Mouse (Mus musculus): ENCODE data around the gene Kif1b.

Gene Kif1b

GRCm38 (mm10) chr4:149264895-149265294, 42.6 kb downstream of the Kif1b start:
- no peaks in the 10 kb centered on the region for H3K36me3 ChIP-seq (ENCODE audit: control insufficient read depth, insufficient read depth, low read length, poor library complexity, severe bottlenecking)
- H3K27me3 ChIP-seq (ENCODE audit: control insufficient read depth, insufficient read depth, low read length, poor library complexity, severe bottlenecking), result no peaks in the 10 kb centered on the region
- no peak for DNase-seq (ENCODE audit: low read depth, low spot score)

- Histone ChIP-seq H3K27me3 (ENCODE audit: control insufficient read depth, insufficient read depth, low read length, poor library complexity, severe bottlenecking) (no peaks in the 10 kb centered on the region), H3K36me3 (ENCODE audit: control insufficient read depth, insufficient read depth, low read length, poor library complexity, severe bottlenecking) (no peaks in the 10 kb centered on the region)
- DNase-seq (ENCODE audit: low read depth, low spot score), result no peak
Measured at GRCm38 (mm10) chr4:149263218-149263617, 44.3 kb downstream of the Kif1b start.

GRCm38 (mm10) chr4:149261466-149261865, 46.0 kb downstream of the Kif1b start:
- DNase-seq (ENCODE audit: low read depth, low spot score), result no peak
- H3K27me3 ChIP-seq (ENCODE audit: control insufficient read depth, insufficient read depth, low read length, poor library complexity, severe bottlenecking), result no peaks in the 10 kb centered on the region
- no peaks in the 10 kb centered on the region for H3K36me3 ChIP-seq (ENCODE audit: control insufficient read depth, insufficient read depth, low read length, poor library complexity, severe bottlenecking)

- no peak for DNase-seq (ENCODE audit: low read depth, low spot score)
Measured at GRCm38 (mm10) chr4:149260911-149261310, 46.6 kb downstream of the Kif1b start.

DNA sequence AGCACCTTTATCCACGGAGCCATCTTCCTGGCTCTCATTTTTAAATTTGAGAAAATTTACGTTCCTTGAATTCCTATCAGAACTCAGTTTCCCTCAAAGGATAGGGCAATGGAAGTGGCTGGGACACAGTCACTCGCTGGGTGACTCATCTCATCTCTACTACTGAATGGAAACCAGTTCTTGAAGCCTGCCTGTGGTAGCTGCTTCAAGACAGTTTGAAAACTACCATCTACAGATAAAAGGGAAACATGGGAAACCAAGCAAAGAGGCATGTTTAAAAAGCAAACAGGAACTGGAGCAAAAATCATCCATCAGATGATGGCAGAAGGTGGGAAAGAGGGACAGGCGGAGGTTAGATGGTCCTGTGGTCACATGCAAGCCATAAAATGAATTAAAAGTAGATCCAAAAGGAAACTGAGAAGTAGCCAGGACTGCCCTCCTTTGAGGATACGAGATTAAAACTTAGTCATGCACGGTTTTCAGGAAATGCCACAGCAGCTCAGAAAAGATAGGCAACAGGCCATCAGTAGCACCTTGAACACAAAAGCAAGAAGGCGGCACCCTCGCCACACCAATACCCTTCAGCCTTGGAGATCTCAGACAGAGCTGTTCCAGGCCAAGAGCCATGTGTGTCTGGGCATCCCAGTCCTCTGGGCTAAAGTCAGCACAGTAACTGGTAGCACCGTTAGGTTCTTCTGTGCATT, 48.0 kb downstream of the Kif1b start:
- DNase-seq (ENCODE audit: low read depth, low spot score), result no peak
- no peaks in the 10 kb centered on the region for H3K36me3 ChIP-seq (ENCODE audit: control insufficient read depth, insufficient read depth, low read length, poor library complexity, severe bottlenecking)

More at GRCm38 (mm10) chr4:149260911-149261310, 46.6 kb downstream of the Kif1b start:
- Histone ChIP-seq H3K27me3 (ENCODE audit: control insufficient read depth, insufficient read depth, low read length, poor library complexity, severe bottlenecking) (no peaks in the 10 kb centered on the region), H3K36me3 (ENCODE audit: control insufficient read depth, insufficient read depth, low read length, poor library complexity, severe bottlenecking) (no peaks in the 10 kb centered on the region)

DNA sequence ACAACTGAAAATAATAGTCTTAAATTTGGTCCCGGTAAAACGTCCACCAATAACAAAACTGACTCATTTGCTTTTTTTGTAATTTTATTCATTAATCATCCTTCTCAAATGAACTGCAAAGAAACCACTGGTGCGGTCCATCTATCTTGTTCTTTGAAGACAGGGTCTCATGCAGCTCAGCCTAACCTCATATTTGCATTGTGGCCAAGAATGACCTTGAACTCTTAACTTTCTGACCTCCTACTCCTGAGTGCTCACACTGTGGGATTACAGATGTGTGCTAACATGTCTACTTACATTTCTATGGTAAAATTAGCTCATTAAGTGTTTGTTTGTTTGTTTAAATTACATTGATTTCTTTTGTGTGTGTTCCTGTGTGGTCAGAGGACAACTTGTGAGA, 48.6 kb downstream of the Kif1b start:
- H3K27me3 ChIP-seq (ENCODE audit: control insufficient read depth, insufficient read depth, low read length, poor library complexity, severe bottlenecking), result no peaks in the 10 kb centered on the region
- no peaks in the 10 kb centered on the region for H3K36me3 ChIP-seq (ENCODE audit: control insufficient read depth, insufficient read depth, low read length, poor library complexity, severe bottlenecking)
- no peak for DNase-seq (ENCODE audit: low read depth, low spot score)

More for the DNA sequence above, 48.0 kb downstream of the Kif1b start:
- H3K27me3 ChIP-seq (ENCODE audit: control insufficient read depth, insufficient read depth, low read length, poor library complexity, severe bottlenecking), result no peaks in the 10 kb centered on the region

DNA sequence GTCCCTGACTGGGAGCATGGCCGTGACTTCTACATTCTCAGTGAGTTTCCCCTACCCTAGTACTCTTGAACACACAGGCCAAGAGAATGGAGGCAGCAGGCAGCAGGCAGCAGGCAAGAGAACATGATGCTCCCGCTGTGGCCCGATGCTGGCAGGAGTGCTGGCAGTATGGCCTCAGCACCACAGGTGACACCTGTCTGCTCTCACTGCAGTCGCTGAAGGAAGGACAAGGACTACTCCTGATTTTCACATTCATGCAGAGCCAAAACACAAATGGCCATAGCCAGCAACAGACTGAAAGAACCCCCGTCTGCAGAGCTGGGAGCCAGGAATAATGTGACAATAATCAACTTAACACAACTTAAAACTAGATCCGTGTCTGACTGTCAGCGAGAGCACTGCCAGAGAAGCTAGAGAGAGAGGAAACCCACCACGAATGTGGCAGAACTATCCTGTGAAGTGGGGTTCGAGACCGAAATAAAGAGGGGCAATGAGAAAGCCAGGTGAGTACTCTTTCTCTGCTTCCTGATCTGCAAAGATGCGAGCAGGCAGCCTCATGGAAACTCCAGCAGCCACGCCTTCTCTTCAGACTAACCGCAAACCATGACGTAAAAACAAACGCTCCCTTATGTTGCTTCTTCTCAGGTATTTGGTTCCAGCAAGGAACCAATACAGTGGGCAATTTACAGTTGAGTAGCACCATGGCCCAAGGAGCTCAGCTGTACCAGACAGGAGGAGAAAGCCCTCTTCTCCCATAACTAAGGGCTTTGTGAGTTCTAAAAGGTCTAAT, 50.8 kb downstream of the Kif1b start:
- H3K27me3 ChIP-seq (ENCODE audit: control insufficient read depth, insufficient read depth, low read length, poor library complexity, severe bottlenecking), result no peaks in the 10 kb centered on the region
- no peak for DNase-seq (ENCODE audit: low read depth, low spot score)

DNA sequence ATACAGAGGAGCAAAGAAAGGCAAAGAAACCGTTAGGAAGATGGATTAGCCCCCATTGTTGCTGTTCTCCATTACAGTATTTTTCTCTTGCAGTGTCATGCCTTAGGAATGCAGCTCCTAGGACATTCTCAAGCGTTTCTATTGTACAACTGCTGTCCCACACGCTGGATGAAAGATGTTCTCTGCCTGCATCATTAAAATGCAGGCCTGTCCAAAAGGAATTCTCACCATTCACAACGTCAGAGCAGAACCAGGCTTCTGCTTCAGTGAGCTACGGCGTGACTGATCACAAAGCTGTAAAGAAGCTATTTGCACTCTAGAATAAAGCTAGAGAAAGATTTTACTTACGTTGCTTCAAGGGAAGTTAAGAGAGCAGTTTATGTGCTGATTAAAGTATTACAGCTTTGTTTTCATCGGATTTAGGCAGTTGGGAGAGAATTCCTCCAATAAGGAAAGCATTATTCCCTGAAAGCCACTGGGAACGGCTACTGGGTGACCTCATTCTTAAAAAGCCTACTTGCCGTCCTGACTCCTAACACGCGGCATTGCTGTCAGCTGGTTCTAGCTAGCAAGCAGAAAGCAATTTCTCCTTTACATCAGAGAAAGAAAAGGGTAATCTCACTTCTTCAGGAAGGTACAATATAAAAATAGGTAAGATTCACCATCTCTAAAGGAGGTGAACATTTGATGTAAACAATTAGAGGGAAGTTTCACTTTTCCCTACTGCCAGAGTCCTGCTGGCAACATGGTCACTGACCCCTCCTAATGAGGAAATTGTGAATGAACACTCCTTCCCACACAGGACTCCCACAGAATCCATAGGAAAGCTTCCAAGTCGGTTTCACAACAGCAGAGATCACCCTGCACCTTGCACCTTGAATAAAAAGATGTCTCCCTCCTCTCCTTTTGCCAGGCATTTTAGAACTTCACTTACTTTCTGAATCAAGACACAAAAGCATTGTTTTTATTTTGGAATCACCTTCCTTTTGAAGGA, 51.9 kb downstream of the Kif1b start:
- Histone ChIP-seq H3K27me3 (ENCODE audit: control insufficient read depth, insufficient read depth, low read length, poor library complexity, severe bottlenecking) (no peaks in the 10 kb centered on the region), H3K36me3 (ENCODE audit: control insufficient read depth, insufficient read depth, low read length, poor library complexity, severe bottlenecking) (no peaks in the 10 kb centered on the region)
- no peak for DNase-seq (ENCODE audit: low read depth, low spot score)

More for the DNA sequence above, 50.8 kb downstream of the Kif1b start:
- H3K36me3 ChIP-seq (ENCODE audit: control insufficient read depth, insufficient read depth, low read length, poor library complexity, severe bottlenecking), result no peaks in the 10 kb centered on the region

GRCm38 (mm10) chr4:149254827-149255226, 52.7 kb downstream of the Kif1b start:
- H3K36me3 ChIP-seq (ENCODE audit: control insufficient read depth, insufficient read depth, low read length, poor library complexity, severe bottlenecking), result no peaks in the 10 kb centered on the region
- no peaks in the 10 kb centered on the region for H3K27me3 ChIP-seq (ENCODE audit: control insufficient read depth, insufficient read depth, low read length, poor library complexity, severe bottlenecking)
- no peak for DNase-seq (ENCODE audit: low read depth, low spot score)

GRCm38 (mm10) chr4:149249311-149249710, 58.2 kb downstream of the Kif1b start:
- Histone ChIP-seq H3K36me3 (ENCODE audit: control insufficient read depth, insufficient read depth, low read length, poor library complexity, severe bottlenecking) (no peaks in the 10 kb centered on the region), H3K27me3 (ENCODE audit: control insufficient read depth, insufficient read depth, low read length, poor library complexity, severe bottlenecking) (no peaks in the 10 kb centered on the region)
- DNase-seq (ENCODE audit: low read depth, low spot score), result no peak

DNA sequence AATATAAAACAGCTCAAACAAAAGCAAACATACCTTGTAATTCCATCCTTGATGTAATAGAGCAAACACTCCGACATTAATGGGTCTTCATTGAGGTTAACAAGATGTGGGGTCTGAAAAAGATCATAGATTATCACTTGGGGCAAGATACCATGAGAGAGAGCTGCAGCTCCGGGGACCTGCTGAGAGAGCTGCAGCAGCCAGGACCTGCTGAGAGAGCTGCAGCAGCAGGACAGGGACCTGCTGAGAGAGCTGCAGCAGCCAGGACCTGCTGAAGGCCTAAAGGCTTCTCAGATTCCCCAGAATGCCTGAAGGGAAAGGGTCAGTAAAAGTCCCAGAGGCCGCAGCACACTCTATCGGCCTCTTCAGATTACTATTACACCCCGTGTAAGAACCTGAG, 59.7 kb downstream of the Kif1b start:
- DNase-seq (ENCODE audit: low read depth, low spot score), result no peak
- no peaks in the 10 kb centered on the region for H3K27me3 ChIP-seq (ENCODE audit: control insufficient read depth, insufficient read depth, low read length, poor library complexity, severe bottlenecking)
- no peaks in the 10 kb centered on the region for H3K36me3 ChIP-seq (ENCODE audit: control insufficient read depth, insufficient read depth, low read length, poor library complexity, severe bottlenecking)

DNA sequence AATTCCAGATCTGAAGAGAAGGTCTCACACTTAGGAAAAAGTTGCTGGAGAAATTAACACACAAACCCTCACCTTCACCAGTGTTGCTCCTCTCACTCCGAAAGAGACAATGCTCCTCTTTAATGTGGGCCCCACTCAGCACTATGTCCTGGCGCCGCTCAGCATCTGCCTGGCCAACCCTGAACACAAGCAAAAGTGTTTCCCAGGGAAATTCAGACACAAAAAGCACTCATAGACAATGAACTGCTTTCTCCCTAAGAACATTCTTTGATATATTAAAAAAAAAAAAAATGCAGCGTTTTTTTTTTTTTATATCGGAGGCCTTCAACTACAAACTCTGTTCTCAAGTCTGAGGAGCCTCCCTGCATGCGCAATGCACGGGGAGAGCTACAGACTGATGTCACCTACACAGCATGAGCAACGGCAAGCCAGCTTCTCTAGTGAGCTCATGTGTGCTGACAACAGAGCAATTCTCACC, 60.3 kb downstream of the Kif1b start:
- no peak for DNase-seq (ENCODE audit: low read depth, low spot score)

GRCm38 (mm10) chr4:149246578-149247155, 60.8 kb downstream of the Kif1b start:
- no peak for DNase-seq (ENCODE audit: low read depth, low spot score)
- Histone ChIP-seq H3K27me3 (ENCODE audit: control insufficient read depth, insufficient read depth, low read length, poor library complexity, severe bottlenecking) (no peaks in the 10 kb centered on the region), H3K36me3 (ENCODE audit: control insufficient read depth, insufficient read depth, low read length, poor library complexity, severe bottlenecking) (no peaks in the 10 kb centered on the region)

More for the DNA sequence above, 60.3 kb downstream of the Kif1b start:
- Histone ChIP-seq H3K27me3 (ENCODE audit: control insufficient read depth, insufficient read depth, low read length, poor library complexity, severe bottlenecking) (no peaks in the 10 kb centered on the region), H3K36me3 (ENCODE audit: control insufficient read depth, insufficient read depth, low read length, poor library complexity, severe bottlenecking) (no peaks in the 10 kb centered on the region)

- DNase-seq (ENCODE audit: low read depth, low spot score), result no peak
- Histone ChIP-seq H3K27me3 (ENCODE audit: control insufficient read depth, insufficient read depth, low read length, poor library complexity, severe bottlenecking) (no peaks in the 10 kb centered on the region), H3K36me3 (ENCODE audit: control insufficient read depth, insufficient read depth, low read length, poor library complexity, severe bottlenecking) (no peaks in the 10 kb centered on the region; the same call in 1 of the 2 replicates)
Measured at GRCm38 (mm10) chr4:149237011-149237410, 70.5 kb downstream of the Kif1b start.
